Mouse (Mus musculus) ES-E14 (cell line): Measurements from ENCODE around the gene Stim2.

Experiments used
- CHD2 ChIP-seq: IDR thresholded peaks from 2 replicates; pipeline ENCODE4 v1.6.1; 2014; ENCODE audit warnings: mild to moderate bottlenecking, low read depth, low read length, inconsistent platforms
- HCFC1 ChIP-seq: IDR thresholded peaks from 2 replicates; pipeline ENCODE4 v1.6.1; 2012; ENCODE audit warnings: low read length, inconsistent platforms, borderline replicate concordance; ENCODE audit not compliant: insufficient read depth
- MAFK ChIP-seq: IDR thresholded peaks from 2 replicates; pipeline ENCODE4 v1.6.1; 2014; ENCODE audit warnings: mild to moderate bottlenecking, low read depth, low read length, inconsistent platforms; ENCODE audit not compliant: insufficient read depth
- ZC3H11A ChIP-seq: IDR thresholded peaks from 2 replicates; pipeline ENCODE4 v1.6.1; 2012; ENCODE audit warnings: low read depth, mild to moderate bottlenecking, inconsistent platforms, low read length, borderline replicate concordance
- ZNF384 ChIP-seq: IDR thresholded peaks from 2 replicates; pipeline ENCODE4 v1.6.1; 2012; ENCODE audit warnings: low read depth, low read length, inconsistent platforms

GRCm38 (mm10) chr5:54101318-54101717 is 103.0 kb downstream of the Stim2 start:
- TF ChIP-seq HCFC1, result no peak
- no peak for TF ChIP-seq CHD2
- no peak for TF ChIP-seq ZNF384
- no peak for TF ChIP-seq MAFK
- TF ChIP-seq ZC3H11A, result no peak
